Mouse (Mus musculus) forebrain, embryonic 11.5 days (tissue): ENCODE measurements around the gene Nrd1. TPM values are rescaled to one million over a fixed set of nuclear protein-coding genes. Genes with fewer than 3 reads are reported as not detected.

Experiments used
- ATAC-seq: fragments of 200-750 bp; cut with Nextera tagmentation; replicated peaks from 2 replicates; pipeline ENCODE4 v1.8.0; 2017; ENCODE audit warnings: moderate TSS enrichment; ENCODE audit not compliant: low FRiP score
- DNase-seq: peaks from one replicate; pipeline ENCODE4 v3.0.0-alpha.2; 2017; ENCODE audit warnings: low spot score
- H3K27ac ChIP-seq: fragments of 300-500 bp; sonication (generic); 2 replicates; pipeline ENCODE4 v1.5.1; 2014; ENCODE audit warnings: low read depth, low read length
- H3K27me3 ChIP-seq: fragments of 300-500 bp; sonication (generic); 2 replicates; pipeline ENCODE4 v1.6.1; 2014; ENCODE audit warnings: mild to moderate bottlenecking, low read length, mixed read lengths; ENCODE audit not compliant: control insufficient read depth, insufficient read depth
- H3K36me3 ChIP-seq: fragments of 300-500 bp; sonication (generic); 2 replicates; pipeline ENCODE4 v1.6.1; 2014; ENCODE audit warnings: mild to moderate bottlenecking, low read length, moderate library complexity, mixed read lengths; ENCODE audit not compliant: control insufficient read depth, insufficient read depth
- H3K4me1 ChIP-seq: fragments of 300-500 bp; sonication (generic); replicated peaks from 2 replicates; pipeline ENCODE4 v1.6.1; 2014; ENCODE audit warnings: low read length, mixed read lengths; ENCODE audit not compliant: control insufficient read depth, insufficient read depth
- H3K4me2 ChIP-seq: fragments of 300-500 bp; sonication (generic); 2 replicates; pipeline ENCODE4 v1.6.1; 2014; ENCODE audit warnings: low read depth, mild to moderate bottlenecking, low read length, moderate library complexity, mixed read lengths; ENCODE audit not compliant: severe bottlenecking
- H3K4me3 ChIP-seq: fragments of 300-500 bp; sonication (generic); 2 replicates; pipeline ENCODE4 v1.5.1; 2014; ENCODE audit warnings: low read depth, low read length
- H3K9ac ChIP-seq: fragments of 300-500 bp; sonication (generic); 2 replicates; pipeline ENCODE4 v1.6.1; 2014; ENCODE audit warnings: low read length
- H3K9me3 ChIP-seq: fragments of 300-500 bp; sonication (generic); 2 replicates; pipeline ENCODE4 v1.6.1; 2016; ENCODE audit warnings: low read length, mixed read lengths; ENCODE audit not compliant: control insufficient read depth
- WGBS: fragments of 180-500 bp; shearing (Covaris S2); extraction: QIAGEN DNeasy Blood & Tissue Kit; methylation state at CpG from one replicate; pipeline ENCODE4 v1.1.7; 2014; 5-methylcytosine and 5-hydroxymethylcytosine counted together
- polyA plus RNA-seq: library from polyadenylated mRNA; unstranded; fragments of >200 nt; fragmentation: Nextera tagmentation; extraction: Ambion mirVana; gene quantifications from 2 replicates; pipeline ENCODE4 v1.2.1, GENCODE M21; 2014

Gene Nrd1
- polyA plus RNA-seq, 1 experiment from 2014 or later = 67.7 TPM

- no peak for DNase-seq
- WGBS = 90% methylated on average over 8 of the region's 8 CpGs
- no peak overlapping the region for H3K4me3 ChIP-seq
- H3K9me3 ChIP-seq = no peaks in the 10 kb centered on the region
- H3K9ac ChIP-seq = no peak overlapping the region
- H3K4me2 ChIP-seq = no peak overlapping the region
- H3K27me3 ChIP-seq = no peaks in the 10 kb centered on the region
- H3K4me1 ChIP-seq = no peaks in the 10 kb centered on the region
- ATAC-seq = no peak
- H3K27ac ChIP-seq = no peak overlapping the region
- no peaks in the 10 kb centered on the region; the same call in 1 of the 2 replicates for H3K36me3 ChIP-seq
These were observed 90.9 kb downstream of the Nrd1 start for GRCm38 (mm10) chr4:109091241-109091777.

GRCm38 (mm10) chr4:109092344-109092743 is 91.9 kb downstream of the Nrd1 start:
- no peaks in the 10 kb centered on the region for H3K27me3 ChIP-seq
- ATAC-seq (no peak), DNase-seq (no peak)
- no peak overlapping the region for H3K9ac ChIP-seq
- no peak overlapping the region for H3K27ac ChIP-seq
- H3K4me1 ChIP-seq = no peaks in the 10 kb centered on the region
- WGBS = 95% methylated on average over 5 of the region's 5 CpGs
- no peak overlapping the region for H3K4me2 ChIP-seq
- H3K4me3 ChIP-seq = no peak overlapping the region
- H3K9me3 ChIP-seq = no peaks in the 10 kb centered on the region
- H3K36me3 ChIP-seq = no peaks in the 10 kb centered on the region; the same call in 1 of the 2 replicates

GRCm38 (mm10) chr4:109094269-109094668 is 93.8 kb downstream of the Nrd1 start:
- H3K9ac ChIP-seq = no peak overlapping the region
- no peak overlapping the region for H3K4me2 ChIP-seq
- no peaks in the 10 kb centered on the region for H3K4me1 ChIP-seq
- H3K27me3 ChIP-seq = no peaks in the 10 kb centered on the region
- no peak overlapping the region for H3K4me3 ChIP-seq
- ATAC-seq (no peak), DNase-seq (no peak)
- no peaks in the 10 kb centered on the region for H3K9me3 ChIP-seq
- 82% methylated on average over 2 of the region's 2 CpGs for WGBS
- no peaks in the 10 kb centered on the region; the same call in 1 of the 2 replicates for H3K36me3 ChIP-seq
- H3K27ac ChIP-seq = no peak overlapping the region

- no peak for ATAC-seq
- Histone ChIP-seq H3K27ac (no peak overlapping the region), H3K4me3 (no peak overlapping the region), H3K36me3 (no peaks in the 10 kb centered on the region), H3K27me3 (no peaks in the 10 kb centered on the region), H3K9ac (no peak overlapping the region), H3K4me1 (no peaks in the 10 kb centered on the region), H3K9me3 (no peaks in the 10 kb centered on the region), H3K4me2 (no peak overlapping the region)
- no peak for DNase-seq
- 91% methylated on average over 3 of the region's 3 CpGs for WGBS
These were observed 98.4 kb downstream of the Nrd1 start for GRCm38 (mm10) chr4:109098861-109099260.

- Histone ChIP-seq H3K4me3 (no peak overlapping the region), H3K27me3 (no peaks in the 10 kb centered on the region), H3K4me1 (no peaks in the 10 kb centered on the region), H3K27ac (no peak overlapping the region), H3K9me3 (no peaks in the 10 kb centered on the region), H3K4me2 (no peak overlapping the region), H3K9ac (no peak overlapping the region), H3K36me3 (no peaks in the 10 kb centered on the region)
- ATAC-seq (no peak), DNase-seq (no peak)
- WGBS = 88% methylated on average over 5 of the region's 5 CpGs
These were observed 102.1 kb downstream of the Nrd1 start for GRCm38 (mm10) chr4:109102574-109102973.

GRCm38 (mm10) chr4:109103145-109103883 is 102.9 kb downstream of the Nrd1 start:
- ATAC-seq = no peak

GRCm38 (mm10) chr4:109105254-109105653 is 104.8 kb downstream of the Nrd1 start:
- no peaks in the 10 kb centered on the region for H3K36me3 ChIP-seq
- H3K4me3 ChIP-seq = no peak overlapping the region
- no peak for DNase-seq
- no peak for ATAC-seq
- H3K27me3 ChIP-seq = no peaks in the 10 kb centered on the region
- no peaks in the 10 kb centered on the region for H3K9me3 ChIP-seq
- H3K4me1 ChIP-seq = no peaks in the 10 kb centered on the region
- no peak overlapping the region for H3K27ac ChIP-seq
- H3K9ac ChIP-seq = no peak overlapping the region
- no peak overlapping the region for H3K4me2 ChIP-seq

More at GRCm38 (mm10) chr4:109103145-109103883, 102.9 kb downstream of the Nrd1 start:
- Histone ChIP-seq H3K27me3 (no peaks in the 10 kb centered on the region), H3K36me3 (no peaks in the 10 kb centered on the region), H3K9ac (no peak overlapping the region), H3K9me3 (no peaks in the 10 kb centered on the region), H3K4me2 (no peak overlapping the region), H3K4me1 (no peaks in the 10 kb centered on the region), H3K4me3 (no peak overlapping the region), H3K27ac (no peak overlapping the region)
- no peak for DNase-seq
- WGBS = 89% methylated on average over 9 of the region's 9 CpGs

GRCm38 (mm10) chr4:109106034-109106433 is 105.6 kb downstream of the Nrd1 start:
- Histone ChIP-seq H3K36me3 (no peaks in the 10 kb centered on the region), H3K4me3 (no peak overlapping the region), H3K4me2 (no peak overlapping the region), H3K9ac (no peak overlapping the region), H3K4me1 (no peaks in the 10 kb centered on the region), H3K27ac (no peak overlapping the region), H3K9me3 (no peaks in the 10 kb centered on the region), H3K27me3 (no peaks in the 10 kb centered on the region)
- no peak for DNase-seq
- WGBS = 79% methylated on average over 3 of the region's 3 CpGs
- no peak for ATAC-seq

GRCm38 (mm10) chr4:109106594-109106993 is 106.1 kb downstream of the Nrd1 start:
- H3K9ac ChIP-seq = no peak overlapping the region
- ATAC-seq = no peak
- no peak overlapping the region for H3K4me3 ChIP-seq

More at GRCm38 (mm10) chr4:109106594-109106993, 106.1 kb downstream of the Nrd1 start:
- no peaks in the 10 kb centered on the region for H3K4me1 ChIP-seq
- H3K9me3 ChIP-seq = no peaks in the 10 kb centered on the region
- H3K36me3 ChIP-seq = no peaks in the 10 kb centered on the region
- no peak overlapping the region for H3K4me2 ChIP-seq
- DNase-seq = no peak
- H3K27me3 ChIP-seq = no peaks in the 10 kb centered on the region
- no peak overlapping the region for H3K27ac ChIP-seq
